Mouse (Mus musculus) gastrocnemius, postnatal 36 days (tissue): ENCODE data around the gene Slc39a13. TPM values are rescaled to one million over a fixed set of nuclear protein-coding genes. Genes with fewer than 3 reads are reported as not detected.
A peak's percentile ranks its signal among the peaks of the same experiment; 100 is the strongest.
"Not testable (repeated sequence)": the region's sequence is repeated elsewhere in the genome, so short reads cannot be mapped to it uniquely, and the experiment has no call there.

Source experiments
- DNase-seq, 2 experiments: peaks; one replicate each; pipeline ENCODE4 v3.0.0; 2022
- intact Hi-C: fragments of 180-260 bp; cut with DNase I; formaldehyde crosslinking; loops from one replicate; pipeline ENCODE4 v1.15.1; 2025
- long read RNA-seq, 2 experiments: library from polyadenylated mRNA; stranded (forward); transcript quantifications; one replicate each; pipeline ENCODE4 v2.0.0; 2021
- total RNA-seq, 2 experiments: library from RNA; stranded (reverse); gene quantifications; 2 replicates each; pipeline ENCODE4 v1.2.3; 2021

Slc39a13 gene
- total RNA-seq = 10 to 100 TPM; 21.1 to 21.7 TPM
- long read RNA-seq, experiment 1, transcript Slc39a13-201 (10 exons, 2,469 nt) = major isoform, 8 of 24 reads
- long read RNA-seq, experiment 1, transcript Slc39a13-203 (10 exons, 1,291 nt) = minor isoform, 5 of 24 reads
- long read RNA-seq, experiment 1, partial matches to known transcripts = 0 of 24 reads
- long read RNA-seq, experiment 1, other reads (novel, unspliced or antisense) = 11 of 24 reads
- long read RNA-seq, experiment 2, transcript Slc39a13-203 (10 exons, 1,291 nt) = minor isoform, 8 of 42 reads
- long read RNA-seq, experiment 2, transcript Slc39a13-201 (10 exons, 2,469 nt) = major isoform, 13 of 42 reads
- long read RNA-seq, experiment 2, partial matches to known transcripts = 3 of 42 reads
- long read RNA-seq, experiment 2, other reads (novel, unspliced or antisense) = 18 of 42 reads

DNA sequence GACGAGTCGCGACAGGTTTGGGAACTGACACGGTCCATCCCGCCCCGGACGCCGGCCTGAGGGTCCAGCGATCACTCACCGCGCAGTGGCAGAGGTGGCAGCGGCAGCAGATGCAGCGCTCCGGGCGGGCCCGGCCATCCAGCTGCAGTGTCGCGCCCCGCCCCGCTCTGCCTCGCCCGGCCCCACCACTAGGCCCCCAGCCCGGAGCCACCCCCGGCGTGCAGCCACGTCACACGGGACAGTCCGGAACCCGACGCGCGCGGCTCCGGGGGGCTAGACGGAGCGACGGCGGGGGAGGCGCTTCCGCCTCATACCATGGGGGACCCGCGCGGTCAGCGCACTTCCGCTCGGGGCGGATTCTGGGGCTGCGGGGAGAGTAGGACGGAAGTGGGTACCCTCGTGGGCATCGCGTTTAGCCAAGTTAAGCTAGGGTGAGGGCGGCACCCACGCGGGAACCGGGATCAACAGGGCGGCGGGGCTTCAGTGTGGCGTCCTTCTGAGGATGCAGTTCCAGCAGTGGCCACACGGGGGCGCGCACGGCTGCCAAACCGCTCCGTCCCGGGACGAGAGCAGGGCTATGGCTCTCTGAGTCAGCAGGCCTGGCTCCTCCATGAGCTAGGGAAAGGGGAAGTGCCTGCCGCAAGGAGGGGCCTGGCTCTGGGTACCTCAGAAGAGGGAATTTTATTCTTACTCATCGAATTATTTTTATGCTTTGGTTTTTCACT, at the start of gene Slc39a13:
Slc39a13 (minus strand) TSS at position 342 of the 725 bp plus-strand sequence.
- peak; percentile 95 to 99 for DNase-seq
- intact Hi-C loops = loop anchor here (1.0 kb wide), 1 partner anchor 31 kb away; no protein-coding TSS in a partner anchor

GRCm38 (mm10) chr2:91119551-91119950, 49.3 kb upstream of the Slc39a13 start:
- DNase-seq = no peak

GRCm38 (mm10) chr2:91119061-91119460, 48.8 kb upstream of the Slc39a13 start:
- DNase-seq = no peak
- intact Hi-C loops = loop anchor here (5.0 kb wide), 2 partner anchors 158 to 363 kb away; no protein-coding TSS in a partner anchor

More at GRCm38 (mm10) chr2:91119551-91119950, 49.3 kb upstream of the Slc39a13 start:
- intact Hi-C loops = loop anchor here (5.0 kb wide), 2 partner anchors 158 to 363 kb away; no protein-coding TSS in a partner anchor

DNA sequence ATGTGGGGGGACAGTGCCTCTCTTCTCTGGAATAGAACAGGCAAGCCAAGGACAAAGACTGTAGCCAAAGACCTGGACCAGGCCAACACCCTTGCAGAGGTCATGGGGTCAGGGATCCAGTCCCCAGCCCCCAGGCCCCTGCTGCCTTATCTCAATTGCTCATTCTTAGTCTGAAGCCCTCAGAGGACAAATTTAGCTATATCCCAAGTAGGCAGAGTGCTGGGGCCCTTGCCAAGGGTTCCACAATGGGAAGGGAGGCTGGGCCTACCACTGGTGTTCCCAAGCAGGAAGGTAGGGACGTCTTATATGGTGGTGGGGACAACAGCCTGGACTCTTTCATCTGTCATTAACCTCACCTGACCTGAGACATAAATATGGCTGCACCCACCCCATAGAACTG, 48.4 kb upstream of the Slc39a13 start:
- intact Hi-C loops = loop anchor here (5.0 kb wide), 2 partner anchors 159 to 364 kb away; no protein-coding TSS in a partner anchor
- no peak for DNase-seq

DNA sequence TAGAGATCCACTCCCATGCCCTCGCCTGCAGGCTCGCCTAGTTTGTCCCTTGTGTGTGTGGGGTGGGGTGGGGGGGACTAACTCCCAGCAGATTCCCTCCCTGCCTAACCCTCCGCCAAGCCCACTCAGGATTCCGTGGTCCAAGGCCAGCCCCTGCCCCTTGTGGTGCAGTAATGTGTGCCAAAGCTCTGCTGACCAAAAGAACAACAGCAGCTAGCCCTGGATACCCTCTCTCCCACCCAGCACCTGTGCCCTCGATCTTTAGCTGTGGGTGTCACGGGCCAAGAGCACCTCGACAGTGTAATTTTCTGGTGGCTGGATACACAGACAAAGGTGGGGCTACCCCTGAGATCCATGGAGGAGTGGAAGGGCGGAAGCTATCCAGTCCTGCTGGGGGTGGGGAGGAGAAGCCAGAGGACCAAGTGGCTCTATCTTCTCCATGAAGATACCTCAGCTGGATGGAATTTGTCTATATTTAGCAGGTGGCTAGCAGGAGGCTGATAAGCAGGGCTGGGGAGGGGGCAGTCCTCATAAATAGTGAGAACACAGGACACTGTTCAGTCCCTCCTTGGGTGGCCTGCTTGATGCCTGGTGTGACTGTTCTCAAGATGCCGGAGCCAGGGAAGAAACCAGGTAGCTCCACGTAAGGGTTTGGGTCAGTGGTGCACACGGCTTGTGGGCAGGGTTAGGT, 47.5 kb upstream of the Slc39a13 start, which contains the start of gene Mybpc3:
Mybpc3 (plus strand) TSS at position 560 of the 691 bp plus-strand sequence.
- no peak for DNase-seq
- intact Hi-C loops = loop anchor here (5.0 kb wide), 2 partner anchors 160 to 365 kb away; no protein-coding TSS in a partner anchor

GRCm38 (mm10) chr2:91116842-91117241, 46.6 kb upstream of the Slc39a13 start:
- intact Hi-C loops = loop anchor here (5.0 kb wide), 2 partner anchors 160 to 365 kb away; no protein-coding TSS in a partner anchor
- no peak for DNase-seq

- DNase-seq = no peak
- intact Hi-C loops = loop anchor here (1.0 to 5.0 kb wide), 3 partner anchors 79 to 367 kb away; no protein-coding TSS in a partner anchor
Measured at GRCm38 (mm10) chr2:91115578-91115970, 45.4 kb upstream of the Slc39a13 start.

DNA sequence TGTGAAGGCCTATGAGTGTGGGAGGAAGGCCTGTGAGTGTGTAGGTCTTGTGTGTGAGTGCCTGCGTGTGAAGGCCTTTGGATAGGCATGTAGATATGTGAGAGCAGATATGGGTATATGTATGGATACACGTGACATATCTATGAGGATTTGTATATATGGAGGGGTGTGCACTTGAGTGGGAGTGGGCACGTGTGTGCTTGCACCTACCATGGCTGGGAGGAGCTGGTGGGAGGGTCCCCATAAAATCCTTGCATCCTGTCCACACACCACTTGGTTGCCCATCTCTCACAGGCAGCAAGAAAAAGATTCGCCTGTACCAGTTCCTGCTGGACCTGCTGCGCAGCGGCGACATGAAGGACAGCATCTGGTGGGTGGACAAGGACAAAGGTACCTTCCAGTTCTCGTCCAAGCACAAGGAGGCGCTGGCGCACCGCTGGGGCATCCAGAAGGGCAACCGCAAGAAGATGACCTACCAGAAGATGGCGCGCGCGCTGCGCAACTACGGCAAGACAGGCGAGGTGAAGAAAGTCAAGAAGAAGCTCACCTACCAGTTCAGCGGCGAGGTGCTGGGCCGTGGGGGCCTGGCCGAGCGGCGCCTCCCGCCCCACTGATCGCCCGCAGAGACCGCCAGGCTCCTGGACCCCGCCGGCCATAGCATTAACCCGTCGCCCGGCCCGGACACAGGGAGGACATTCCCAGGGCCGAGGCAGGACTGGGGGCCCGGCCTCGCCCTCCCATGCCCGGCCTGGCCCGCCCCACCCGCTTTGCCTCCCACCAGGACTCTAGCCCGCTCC, 44.8 kb upstream of the Slc39a13 start:
- intact Hi-C loops = loop anchor here (1.0 to 5.0 kb wide), 3 partner anchors 79 to 367 kb away; no protein-coding TSS in a partner anchor
- DNase-seq = peak; percentile 95 to 97

DNA sequence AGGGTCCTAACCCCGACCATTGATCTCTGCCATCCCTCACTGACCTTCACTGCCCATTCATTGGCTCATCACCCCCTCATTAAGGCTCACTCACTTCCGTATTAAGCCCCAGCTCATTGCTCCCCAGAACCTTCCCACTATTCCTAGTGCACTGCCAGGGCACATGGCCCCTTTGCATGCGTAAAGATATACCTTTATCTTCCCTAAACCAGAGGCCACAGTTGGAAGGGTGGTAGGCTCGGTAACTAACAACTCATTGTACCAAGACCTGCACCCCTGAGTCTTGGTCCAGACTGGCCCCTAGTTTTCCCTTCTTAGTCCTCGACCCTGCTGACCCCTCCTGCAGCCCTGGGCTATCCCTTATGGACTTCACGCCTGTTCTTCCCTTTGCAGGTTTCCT, 43.6 kb upstream of the Slc39a13 start:
- intact Hi-C loops = no loop called here
- no peak for DNase-seq

GRCm38 (mm10) chr2:91113334-91113733, 43.1 kb upstream of the Slc39a13 start:
- intact Hi-C loops = no loop called here
- DNase-seq = no peak

- intact Hi-C loops = no loop called here
- no peak for DNase-seq
Measured at GRCm38 (mm10) chr2:91112491-91112890, 42.3 kb upstream of the Slc39a13 start.

DNA sequence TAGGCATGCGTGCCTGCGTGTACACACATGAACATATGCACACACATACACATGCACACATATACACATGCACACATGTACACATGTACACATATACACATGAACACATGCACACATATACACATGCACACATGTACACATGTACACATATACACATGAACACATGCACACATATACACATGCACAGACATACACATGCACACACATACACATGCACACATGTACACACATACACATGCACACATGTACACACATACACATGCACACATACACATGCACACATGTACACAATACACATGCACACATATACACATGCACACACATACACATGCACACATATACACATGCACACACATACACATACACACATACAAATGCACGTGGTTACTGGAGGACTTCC, 41.6 kb upstream of the Slc39a13 start:
- intact Hi-C loops, DNase-seq: not testable (repeated sequence)

GRCm38 (mm10) chr2:91110429-91110828, 40.2 kb upstream of the Slc39a13 start:
- no peak for DNase-seq
- intact Hi-C loops = no loop called here

DNA sequence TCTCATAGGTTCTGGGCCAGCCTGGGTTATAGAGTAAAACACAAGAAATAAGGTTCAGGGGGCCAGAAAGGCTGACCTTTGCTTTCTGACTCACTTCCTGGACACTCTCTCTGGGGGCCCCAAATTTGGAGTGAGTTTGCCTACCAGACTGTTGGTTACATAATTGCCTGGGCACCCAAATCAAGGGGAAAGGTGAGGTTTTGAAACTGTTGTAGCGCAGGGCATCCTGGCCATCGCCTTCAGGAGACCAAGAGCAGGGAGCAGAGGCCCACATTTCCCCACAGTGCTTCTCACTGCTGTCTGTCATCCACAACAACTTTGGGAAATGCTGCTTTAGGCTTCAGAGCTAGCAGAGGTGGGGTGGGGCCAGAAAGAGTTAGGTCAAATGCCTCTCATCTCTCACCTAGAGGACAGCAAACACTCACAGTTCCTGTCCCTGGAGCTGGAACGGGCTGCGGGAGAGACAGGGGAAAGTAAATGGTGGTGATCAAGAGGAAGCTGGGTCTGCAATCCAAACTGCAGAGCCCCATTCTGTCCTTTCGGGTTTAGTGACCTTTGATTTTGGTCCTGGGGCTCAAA, 39.7 kb upstream of the Slc39a13 start:
- intact Hi-C loops = no loop called here
- no peak for DNase-seq

DNA sequence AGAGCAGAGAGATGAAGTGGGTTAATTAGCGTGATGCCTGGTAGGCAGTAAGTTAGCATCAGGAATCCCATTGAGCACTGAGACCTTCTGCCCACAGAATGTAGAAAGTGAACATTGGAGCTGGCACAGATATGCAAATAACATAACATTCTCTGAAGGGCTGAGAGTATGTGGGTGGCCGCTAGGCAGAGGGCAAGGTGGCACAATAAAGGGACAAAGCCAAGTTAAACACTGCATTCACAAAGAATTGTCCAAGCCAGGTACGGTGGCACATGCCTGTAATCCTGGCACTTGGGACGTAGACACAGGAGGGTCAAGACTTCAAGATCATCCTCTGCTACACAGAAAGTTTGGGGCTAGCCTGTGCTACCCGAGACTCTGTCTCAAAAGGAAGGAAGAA, 39.0 kb upstream of the Slc39a13 start:
- intact Hi-C loops = no loop called here
- DNase-seq = no peak

GRCm38 (mm10) chr2:91108156-91108555, 37.9 kb upstream of the Slc39a13 start:
- intact Hi-C loops = no loop called here
- DNase-seq = no peak

DNA sequence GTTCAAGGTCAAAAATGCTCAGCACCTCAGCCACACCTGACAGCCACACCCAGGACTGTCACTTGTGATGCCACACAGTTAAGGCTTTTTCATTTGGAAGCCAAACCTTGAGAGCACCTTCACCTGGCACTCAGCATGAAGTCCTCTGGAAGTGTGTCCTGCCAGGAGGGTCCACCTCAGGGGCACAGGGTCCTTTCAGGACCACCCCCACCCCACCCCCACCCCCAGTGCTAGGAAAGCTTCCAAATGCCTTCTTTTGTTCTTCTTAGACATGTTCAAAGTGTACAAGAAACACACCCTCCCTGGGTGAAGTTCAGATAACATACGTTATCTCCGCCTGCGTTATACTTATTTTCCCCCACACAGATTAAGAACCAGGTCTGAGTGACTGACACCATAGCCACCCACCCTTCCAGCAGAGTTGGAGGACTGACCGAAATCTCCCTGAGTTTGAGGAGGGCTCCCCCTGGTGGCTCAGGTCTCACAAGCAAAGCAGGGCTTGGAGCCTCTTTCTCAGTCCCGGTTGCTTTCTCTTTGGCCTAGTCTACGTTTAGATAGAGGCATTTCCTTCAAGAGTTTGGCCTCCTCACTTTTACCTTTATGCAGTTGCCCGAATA, 31.0 kb upstream of the Slc39a13 start:
- intact Hi-C loops = loop anchor here (1.0 to 5.0 kb wide), 2 partner anchors 31 to 234 kb away; partner anchors contain the start of gene Slc39a13
- peak; percentile 86 to 91 for DNase-seq

DNA sequence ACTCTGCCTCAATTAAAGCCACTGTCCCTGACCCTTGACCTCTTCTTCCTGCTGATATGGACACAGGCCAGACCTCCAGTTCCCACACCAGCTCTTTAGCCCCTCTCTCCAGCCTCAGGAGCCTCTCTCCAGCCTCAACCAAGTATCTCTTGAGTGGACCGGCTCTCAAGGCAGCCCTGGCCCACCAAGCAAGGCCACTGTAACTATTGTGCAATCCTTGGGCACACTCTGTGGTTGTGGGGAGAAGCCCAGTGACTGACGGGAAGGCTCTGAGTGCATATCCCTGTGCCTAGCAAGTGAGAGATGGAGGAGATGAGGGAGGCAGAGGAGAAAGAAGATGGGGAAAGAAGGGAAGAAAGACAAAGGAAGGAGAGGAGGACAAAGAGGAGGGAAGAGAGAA, 27.9 kb upstream of the Slc39a13 start:
- DNase-seq = no peak
- intact Hi-C loops = no loop called here

DNA sequence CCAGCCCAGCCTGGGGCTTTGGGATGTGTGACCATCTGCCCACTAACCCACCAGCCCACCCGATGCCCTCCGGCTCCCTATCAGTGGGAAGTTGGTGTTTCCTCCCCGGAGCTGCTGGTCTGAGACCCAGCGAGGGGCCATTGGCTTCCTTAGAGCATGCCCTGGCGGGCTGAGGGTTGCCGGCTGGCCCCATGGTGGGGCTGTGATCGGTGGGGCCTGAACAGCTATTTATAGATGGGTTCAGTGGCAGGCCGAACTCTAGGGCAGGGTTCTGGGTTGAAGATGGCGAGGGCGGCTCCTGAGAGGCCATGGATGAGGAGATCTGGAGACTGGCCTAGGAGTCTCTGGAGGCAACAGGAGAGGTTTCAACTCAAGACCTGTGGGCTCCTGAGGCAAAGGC, 26.8 kb upstream of the Slc39a13 start:
- no peak for DNase-seq
- intact Hi-C loops = no loop called here
